Mouse (Mus musculus) embryo, embryonic 11 days (tissue): ENCODE data around the gene Snrpb.

Experiments
- DNase-seq: peaks from one replicate; pipeline ENCODE4 v3.0.0-alpha.2; 2015

Snrpb gene

DNA sequence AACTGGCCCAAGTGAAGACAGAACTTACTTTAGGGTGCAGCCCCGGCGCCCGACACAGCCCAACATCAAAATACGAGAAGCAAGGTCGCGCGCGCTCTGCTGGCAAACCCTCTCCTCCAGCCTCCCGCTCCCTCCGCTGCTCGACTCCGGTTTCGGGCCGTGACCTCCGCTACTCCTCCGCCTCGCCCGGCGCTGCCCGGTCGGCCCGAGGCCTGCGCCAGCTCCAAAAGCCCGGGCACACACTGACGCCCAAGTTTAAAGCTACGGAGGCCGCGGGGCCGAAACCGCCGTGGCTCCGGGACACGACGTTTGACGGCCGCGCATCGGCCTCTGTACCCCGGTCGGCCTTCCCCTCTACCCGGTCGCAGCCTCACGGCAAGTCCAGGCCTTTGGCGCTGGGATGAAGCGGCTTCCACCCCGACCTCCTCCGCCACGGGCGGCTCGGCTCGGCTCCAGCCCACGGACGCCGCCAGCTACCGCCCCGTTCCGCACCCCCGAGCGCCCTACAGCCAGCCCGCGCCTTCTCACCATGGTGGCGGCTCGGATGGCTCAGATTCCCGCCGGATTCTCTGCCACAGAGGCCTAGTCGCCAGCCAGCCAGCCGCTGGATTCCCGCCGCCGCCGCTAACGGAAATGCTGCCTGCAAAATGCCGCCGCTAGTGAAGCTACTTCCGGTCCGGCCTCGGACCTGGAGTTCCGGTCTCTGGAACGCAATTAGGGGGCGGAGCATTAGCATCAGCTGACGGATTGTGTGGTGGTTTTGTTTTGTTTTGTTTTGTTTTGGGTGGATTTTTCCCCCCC lies at the start of gene Snrpb:
Snrpb (minus strand) TSS at position 698 of the 801 bp plus-strand sequence.
- DNase-seq, result peak; percentile 96

DNA sequence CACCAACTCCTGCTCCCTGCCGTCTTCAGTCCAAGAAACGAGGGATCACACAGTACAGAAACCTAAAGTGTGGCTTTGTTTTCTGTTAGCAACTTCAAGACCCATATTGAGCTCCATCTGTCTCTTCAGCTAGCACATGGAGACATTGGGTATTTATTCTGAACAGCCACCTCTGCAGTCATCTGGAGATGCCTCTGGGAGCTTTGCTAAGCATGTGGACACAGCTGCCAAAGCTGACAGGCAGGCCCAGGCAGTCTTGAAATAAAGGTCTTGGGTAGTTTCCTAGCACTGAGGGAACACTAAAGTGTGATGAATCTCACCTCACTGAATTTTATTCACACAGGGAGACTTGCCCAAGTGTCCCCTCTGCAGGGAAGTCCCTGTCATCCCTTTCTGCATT lies 32.4 kb upstream of the Snrpb start:
- DNase-seq, result no peak

- DNase-seq, result no peak
These were observed 30.4 kb upstream of the Snrpb start for GRCm38 (mm10) chr2:130209636-130210035.

GRCm38 (mm10) chr2:130207996-130208395 lies 28.8 kb upstream of the Snrpb start:
- no peak for DNase-seq

DNA sequence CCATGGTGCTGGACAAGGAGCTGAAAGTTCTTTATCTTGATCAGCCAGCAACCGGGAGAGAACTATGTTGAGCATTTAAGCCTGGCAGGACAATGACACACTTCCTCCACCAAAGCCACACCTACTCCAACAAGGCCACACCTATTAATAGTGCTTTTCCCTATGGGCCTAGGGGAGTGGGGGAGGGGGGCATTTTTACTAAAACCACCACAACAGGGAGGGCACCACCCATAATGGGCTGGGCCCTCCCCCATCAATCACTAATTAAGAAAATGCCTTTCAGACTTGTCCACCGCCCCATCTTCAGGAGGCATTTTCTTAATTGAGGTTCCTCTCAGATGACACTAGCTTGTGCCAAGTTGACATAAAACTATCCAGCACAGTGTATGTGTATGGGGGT lies 28.2 kb upstream of the Snrpb start:
- no peak for DNase-seq

- no peak for DNase-seq
These were observed 21.8 kb upstream of the Snrpb start for GRCm38 (mm10) chr2:130200961-130201360.

DNA sequence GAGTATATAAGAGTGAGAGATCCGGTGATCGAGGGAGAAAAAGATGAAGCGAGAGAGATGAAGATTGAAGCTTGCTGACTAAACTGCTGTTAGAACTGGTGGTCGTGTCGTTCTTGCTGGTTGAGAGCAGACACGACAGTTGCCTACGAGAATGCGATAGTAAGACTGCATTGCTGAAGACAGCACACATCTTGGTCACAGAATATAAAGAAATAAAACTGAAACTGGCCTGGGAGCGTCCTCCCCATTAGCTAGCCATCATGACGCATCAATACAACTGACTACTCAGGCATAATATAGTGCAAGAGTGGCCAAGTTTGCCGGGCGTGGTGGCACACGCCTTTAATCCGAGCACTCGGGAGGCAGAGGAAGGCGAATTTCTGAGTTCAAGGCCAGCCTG lies 15.7 kb upstream of the Snrpb start, which contains the start of gene Tmc2:
Tmc2 (plus strand) TSS at position 301 of the 400 bp plus-strand sequence.
- DNase-seq, result no peak

GRCm38 (mm10) chr2:130188391-130188790 lies 9.2 kb upstream of the Snrpb start:
- no peak for DNase-seq

- DNase-seq, result no peak
These were observed 360 bp upstream of the Snrpb start for GRCm38 (mm10) chr2:130179507-130180019.

DNA sequence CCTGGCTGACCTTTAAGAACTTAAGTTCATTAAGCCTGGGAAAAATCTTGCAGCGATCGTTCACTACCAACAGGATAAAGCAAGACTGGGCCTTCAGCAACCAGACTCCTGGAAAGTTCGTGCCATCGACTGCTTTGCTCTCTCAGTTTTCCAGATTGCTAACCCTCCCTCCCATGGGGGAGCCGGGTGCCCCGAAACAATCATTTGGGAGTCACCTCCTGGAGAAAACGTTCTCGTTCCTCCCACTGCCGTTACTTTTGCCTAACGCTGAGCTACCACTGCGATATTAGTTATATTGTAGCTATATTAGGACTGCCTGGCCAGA lies 860 bp downstream of the Snrpb start:
- DNase-seq, result peak; percentile 38

DNA sequence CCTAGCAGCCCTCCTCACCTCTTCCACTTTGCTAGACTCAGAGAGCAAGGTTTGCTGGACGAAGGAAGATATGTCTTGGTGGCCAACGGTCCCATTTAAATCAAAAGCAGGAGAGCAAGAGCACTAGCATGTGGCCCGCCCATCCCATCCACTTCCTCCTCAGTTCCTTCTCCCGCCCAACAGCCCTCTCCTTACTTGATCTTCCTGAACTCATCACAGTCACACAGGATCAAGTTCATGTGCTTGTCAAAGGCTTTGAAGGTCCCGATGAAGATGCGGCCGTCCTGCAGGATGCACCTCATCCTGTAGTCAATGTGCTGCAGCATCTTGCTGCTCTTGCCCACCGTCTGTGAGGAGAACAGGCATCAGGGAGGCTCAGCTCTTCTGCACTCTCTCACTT lies 2.4 kb downstream of the Snrpb start:
- DNase-seq, result no peak

DNA sequence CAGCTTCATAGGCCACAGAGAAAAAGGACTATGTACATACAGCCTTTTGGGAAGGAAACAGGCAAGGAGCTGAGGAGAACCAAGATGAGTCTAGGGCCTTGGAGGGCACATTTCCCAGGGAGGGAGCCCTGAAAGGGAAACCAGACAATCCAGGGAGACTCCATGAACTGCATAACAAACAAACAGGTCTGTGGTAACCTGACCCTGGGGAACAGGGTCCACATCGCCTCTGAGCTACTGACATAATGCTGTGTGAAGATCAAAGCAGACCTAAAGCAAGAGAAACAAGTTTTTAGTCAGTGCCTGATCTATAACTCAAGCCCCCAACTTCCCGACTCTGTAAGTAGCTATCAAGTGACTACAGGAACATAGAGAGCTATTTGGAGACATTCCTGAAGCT lies 7.5 kb downstream of the Snrpb start:
- no peak for DNase-seq

GRCm38 (mm10) chr2:130167861-130168260 lies 11.3 kb downstream of the Snrpb start:
- peak; percentile 78 for DNase-seq

DNA sequence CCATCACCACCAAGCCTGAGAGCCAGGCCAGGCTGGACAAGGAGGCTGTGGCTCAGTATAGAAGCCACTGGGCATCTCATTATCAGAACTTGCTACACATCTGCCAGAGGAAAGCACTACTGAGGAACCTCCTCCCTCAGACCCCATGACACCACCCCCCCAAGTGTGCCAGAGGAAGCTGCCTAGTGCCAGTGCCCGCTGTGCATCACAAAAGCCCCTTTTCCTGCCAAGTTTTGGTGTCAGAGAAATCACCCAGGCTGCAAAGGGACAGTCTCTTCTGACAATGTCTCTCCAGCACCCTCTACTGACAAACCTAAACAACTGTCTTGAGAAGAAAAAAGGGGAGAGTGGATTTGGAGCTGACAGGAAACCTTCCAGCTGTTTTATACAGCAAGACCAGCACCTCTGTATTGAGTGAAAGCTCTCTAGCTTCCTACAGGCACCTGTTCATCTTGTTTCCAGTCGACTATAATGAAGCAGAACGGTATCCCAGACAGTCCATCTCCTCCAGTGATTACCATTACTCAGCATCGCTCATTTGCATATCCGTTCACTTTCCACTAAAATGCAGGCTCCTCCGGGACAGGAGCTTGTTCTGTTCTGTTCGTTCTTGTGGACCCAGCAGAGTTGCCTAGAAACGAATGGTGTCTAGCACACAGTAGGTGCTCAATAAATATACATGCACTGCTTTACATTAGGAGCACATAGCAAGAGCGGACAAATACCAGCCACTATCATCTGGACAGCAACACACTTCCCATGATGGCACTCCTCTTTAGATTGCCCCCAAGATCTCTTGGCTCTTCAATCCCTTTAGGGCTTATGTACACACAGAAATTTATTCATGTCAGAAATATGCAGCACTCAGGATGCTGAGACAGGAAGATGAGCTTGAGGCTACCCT lies 12.6 kb downstream of the Snrpb start:
- peak; percentile 57 for DNase-seq

DNA sequence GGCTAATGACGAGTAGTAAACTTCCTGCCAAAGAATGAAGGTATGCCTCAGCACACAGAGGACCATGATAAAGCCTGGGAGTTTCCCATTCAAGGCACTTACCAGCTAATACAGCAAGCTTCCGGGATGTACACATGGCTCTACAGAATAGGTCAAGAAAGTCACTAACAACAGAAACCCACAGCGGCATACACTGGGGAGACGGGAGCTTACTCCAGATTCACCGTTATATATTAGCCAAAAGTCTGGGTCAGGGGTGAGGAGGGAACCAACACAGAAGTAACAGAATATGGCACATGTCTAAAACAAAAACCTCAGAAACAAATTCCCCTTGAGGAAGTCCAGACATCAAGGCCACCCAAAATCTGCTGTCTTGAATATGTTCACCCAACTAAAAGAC lies 16.5 kb downstream of the Snrpb start:
- DNase-seq, result no peak

GRCm38 (mm10) chr2:130158088-130158437 lies 21.1 kb downstream of the Snrpb start:
- no peak for DNase-seq

DNA sequence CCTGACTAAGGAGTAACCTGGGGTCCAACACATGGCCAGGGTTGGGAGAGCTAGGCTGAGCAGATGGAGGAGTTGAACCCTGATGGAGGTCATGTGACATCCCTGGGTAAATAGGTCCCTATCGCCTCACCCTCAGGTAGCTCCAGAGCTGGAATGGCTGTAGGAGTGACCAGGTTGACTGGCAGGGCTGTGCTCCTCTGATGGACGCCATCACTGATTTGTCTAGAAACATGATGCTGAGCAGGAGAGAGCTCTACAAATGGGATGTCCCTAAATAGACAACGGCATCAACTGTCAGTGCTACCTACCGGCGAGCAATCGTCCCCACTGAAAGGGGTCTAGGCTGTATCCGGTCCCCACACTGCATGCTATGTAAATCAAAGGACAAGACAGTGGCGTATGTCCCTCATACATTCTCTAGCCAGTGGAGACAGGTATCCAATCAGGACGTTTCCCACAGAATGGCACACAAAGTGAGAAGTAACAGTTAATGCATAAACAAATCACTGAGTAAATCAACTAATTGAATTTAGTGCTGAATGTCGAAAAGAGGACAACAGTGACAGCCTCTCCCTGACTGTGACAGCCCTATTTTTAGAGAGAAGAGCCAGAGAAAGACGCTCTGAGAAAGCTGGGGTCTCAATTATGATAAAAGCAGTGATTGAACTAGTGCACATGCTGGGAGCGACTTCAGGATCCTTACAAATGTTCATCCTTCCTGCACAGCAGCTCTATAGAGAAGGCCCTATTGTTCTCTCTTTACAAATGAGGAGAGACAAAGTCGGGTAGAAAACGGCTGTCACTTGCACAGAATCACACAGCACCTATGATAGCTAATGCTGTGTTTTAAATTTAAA lies 21.7 kb downstream of the Snrpb start:
- no peak for DNase-seq

- no peak for DNase-seq
These were observed 23.4 kb downstream of the Snrpb start for GRCm38 (mm10) chr2:130155851-130156250.

DNA sequence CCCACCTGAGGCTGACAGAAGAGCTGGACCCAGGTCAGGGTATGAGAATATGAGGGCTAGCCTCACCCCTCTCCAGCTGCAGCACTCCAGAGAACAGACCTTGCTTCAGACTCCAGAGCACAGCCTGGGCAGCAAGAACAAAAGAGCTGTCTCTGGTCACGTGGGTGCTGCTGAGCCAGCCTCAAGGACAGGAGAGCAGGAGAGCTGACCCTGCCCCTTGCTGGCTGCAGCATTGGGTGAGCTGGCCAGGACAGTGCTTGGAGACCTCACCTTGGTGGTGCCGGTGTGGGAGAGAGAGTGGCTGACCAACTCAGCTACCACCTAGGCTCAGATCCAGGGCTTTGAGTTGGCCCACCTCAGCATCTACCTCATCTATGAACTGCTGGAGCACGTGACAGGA lies 24.0 kb downstream of the Snrpb start:
- DNase-seq, result no peak

- no peak for DNase-seq
These were observed 33.0 kb downstream of the Snrpb start for GRCm38 (mm10) chr2:130146089-130146668.

DNA sequence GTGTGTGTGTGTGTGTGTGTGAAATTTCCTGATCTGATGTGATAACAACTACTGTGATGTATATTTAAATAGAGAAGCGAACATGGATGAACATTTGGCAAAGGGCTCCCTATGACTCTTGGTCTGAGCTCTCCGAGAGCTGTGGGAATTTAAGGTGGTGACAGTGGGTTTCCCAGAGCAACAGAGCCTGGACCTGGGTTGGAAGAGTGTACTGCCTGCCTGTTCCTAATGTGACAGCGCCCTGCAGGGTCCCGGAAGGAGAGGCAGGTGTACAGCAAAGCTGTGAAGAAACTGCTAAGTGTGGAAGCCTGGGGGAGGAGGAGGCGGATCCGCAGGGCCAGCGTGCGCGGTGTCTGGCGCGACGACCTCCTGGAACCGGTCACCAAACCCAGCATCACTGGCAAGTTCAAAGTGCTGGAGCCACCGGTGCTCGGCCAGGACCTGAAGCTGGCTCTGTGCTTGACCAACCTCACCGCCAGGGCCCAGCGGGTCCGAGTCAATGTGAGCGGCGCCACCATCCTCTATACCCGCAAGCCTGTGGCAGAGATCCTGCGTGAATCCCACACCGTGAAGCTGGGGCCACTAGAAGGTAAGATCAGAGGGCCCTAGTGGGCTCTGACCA lies 34.4 kb downstream of the Snrpb start:
- DNase-seq, result no peak

DNA sequence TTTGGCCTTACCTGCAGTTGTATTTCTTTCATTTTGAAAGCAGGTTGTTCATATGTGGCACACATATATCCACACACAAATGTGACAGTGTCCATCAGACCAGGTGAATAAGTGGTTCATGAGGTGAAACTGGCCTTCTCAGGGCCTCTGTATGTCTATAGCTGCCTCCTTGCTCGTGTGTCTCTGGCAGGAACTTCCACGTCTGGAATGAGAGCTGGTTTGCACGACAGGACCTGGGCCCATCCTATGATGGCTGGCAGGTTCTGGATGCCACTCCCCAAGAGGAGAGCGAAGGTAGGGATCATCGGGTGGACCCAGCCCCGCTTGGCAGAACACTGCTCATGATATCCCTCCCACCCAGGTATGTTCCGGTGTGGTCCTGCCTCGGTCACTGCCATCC lies 36.2 kb downstream of the Snrpb start:
- no peak for DNase-seq
